Mouse (Mus musculus): ENCODE data around the gene Tead4.

- TF ChIP-seq POLR2A (IDR thresholded peaks at IDR 0.05; ENCODE audit: low read depth, low read length), result no peak
- no peak for TF ChIP-seq CTCF (conservative IDR thresholded peaks at IDR 0.05 in 1 of 2, IDR thresholded peaks at IDR 0.05 in 1 of 2; ENCODE audit: low read depth in 2 of 2, low read length in 2 of 2)
- no peak for TF ChIP-seq USF1 (IDR thresholded peaks at IDR 0.05; ENCODE audit: low read depth, low read length)
- TF ChIP-seq POLR2AphosphoS2 (IDR thresholded peaks at IDR 0.05; ENCODE audit: low read depth, low read length), result no peak
- no peak for TF ChIP-seq IRF4 (IDR thresholded peaks at IDR 0.05; ENCODE audit: low read depth, low read length)
- TF ChIP-seq CHD2 (IDR thresholded peaks at IDR 0.05; ENCODE audit: low read length), result no peak
- TF ChIP-seq SMC3 (IDR thresholded peaks at IDR 0.05; ENCODE audit: low read depth, low read length), result no peak
- no peak for TF ChIP-seq ZKSCAN1 (IDR thresholded peaks at IDR 0.05; ENCODE audit: borderline replicate concordance, low read depth, low read length)
- TF ChIP-seq ZNF384 (IDR thresholded peaks at IDR 0.05; ENCODE audit: low read depth, low read length), result no peak
- no peak for TF ChIP-seq KAT2A (IDR thresholded peaks at IDR 0.05; ENCODE audit: insufficient replicate concordance, low read length)
- TF ChIP-seq TCF12 (IDR thresholded peaks at IDR 0.05; ENCODE audit: low read depth, low read length), result no peak
- TF ChIP-seq EP300 (IDR thresholded peaks at IDR 0.05; ENCODE audit: low read length), result no peak
- no peak for TF ChIP-seq HCFC1 (IDR thresholded peaks at IDR 0.05; ENCODE audit: low read depth, low read length)
- TF ChIP-seq RAD21 (IDR thresholded peaks at IDR 0.05; ENCODE audit: low read depth, low read length), result no peak
These were observed 121.0 kb downstream of the Tead4 start for GRCm38 (mm10) chr6:128179651-128180050.

All from CH12.LX (cell line).